Mouse (Mus musculus): ENCODE data around the gene Rnf113a1. TPM values are rescaled to one million over a fixed set of nuclear protein-coding genes. Genes with fewer than 3 reads are reported as not detected.
"Not testable (repeated sequence)": the region's sequence is repeated elsewhere in the genome, so short reads cannot be mapped to it uniquely, and the experiment has no call there.

Gene Rnf113a1
- 20.5 and 20.8 TPM in 2 replicates for polyA plus RNA-seq (2014; fragmentation: Nextera tagmentation; extraction: Ambion mirVana)

DNA sequence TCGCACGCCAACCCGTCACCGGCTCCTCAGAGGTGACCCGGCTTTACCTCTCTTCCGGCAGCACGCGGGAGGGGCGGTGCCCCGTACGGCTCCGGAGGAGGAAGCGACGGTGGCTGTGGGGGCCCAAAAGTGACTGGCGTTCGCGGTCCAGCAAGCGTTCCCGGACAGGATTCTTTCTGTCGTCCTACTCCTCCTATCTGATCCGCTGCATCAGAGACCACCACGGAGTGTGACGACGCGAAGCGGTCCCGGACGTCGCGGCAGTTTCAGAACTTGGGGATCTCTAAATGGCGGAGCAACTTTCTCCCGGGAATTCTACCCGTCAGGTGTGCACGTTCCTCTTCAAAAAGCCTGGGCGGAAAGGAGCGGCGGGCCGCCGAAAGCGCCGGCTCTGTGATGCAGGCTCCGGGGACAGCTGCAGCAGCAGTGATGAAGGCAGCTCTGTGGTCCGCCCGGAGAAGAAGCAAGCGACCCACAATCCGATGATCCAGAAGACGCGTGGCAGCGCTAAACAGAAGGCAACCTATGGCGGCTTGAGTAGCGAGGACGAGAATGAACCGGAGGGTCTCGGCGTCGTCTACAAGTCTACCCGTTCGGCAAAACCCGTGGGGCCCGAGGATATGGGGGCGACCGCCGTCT, at the start of gene Rnf113a1, which contains the start of gene Ndufa1:
Rnf113a1 (plus strand) TSS at position 141 of the 639 bp plus-strand sequence.
Ndufa1 (minus strand) TSS at position 59 of the 639 bp plus-strand sequence.
- H3K27ac ChIP-seq (replicated peaks; ENCODE audit: low read depth, low read length): peak within 1 kb of the TSS; percentile 75
- peak; percentile 92 for ATAC-seq (ENCODE audit: low FRiP score, low TSS enrichment)

GRCm38 (mm10) chrX:37141732-37142131, 49.3 kb upstream of the Rnf113a1 start:
- no peak for DNase-seq
- no peak overlapping the region for H3K4me2 ChIP-seq (ENCODE audit: low read length)
- no peak overlapping the region for H3K27ac ChIP-seq (replicated peaks; ENCODE audit: low read depth, low read length)
- H3K4me1 ChIP-seq (ENCODE audit: control insufficient read depth, insufficient read depth, low read length): no peaks in the 10 kb centered on the region
- peaks cover 20% of the 10 kb centered on the region for H3K36me3 ChIP-seq (ENCODE audit: control insufficient read depth, insufficient read depth, low read length)
- no peak overlapping the region for H3K4me3 ChIP-seq (replicated peaks; ENCODE audit: low read depth, low read length)
- ATAC-seq (ENCODE audit: low FRiP score, low TSS enrichment): no peak
- H3K9ac ChIP-seq (replicated peaks; ENCODE audit: low read length): no peak overlapping the region
- no peaks in the 10 kb centered on the region for H3K27me3 ChIP-seq (ENCODE audit: control insufficient read depth, insufficient read depth, low read length)
- 86% methylated on average over 3 of the region's 3 CpGs for WGBS
- H3K9me3 ChIP-seq (ENCODE audit: control insufficient read depth, low read length): no peaks in the 10 kb centered on the region

More for the DNA sequence above, at the start of gene Rnf113a1, which contains the start of gene Ndufa1:
- DNase-seq: peak; percentile 89
- H3K4me1 ChIP-seq (ENCODE audit: control insufficient read depth, insufficient read depth, low read length): 0 out of 2 replicates have a peak, but pooled peaks cover 3% of the 10 kb centered on the region
- peak within 1 kb of the TSS; percentile 60 for H3K9ac ChIP-seq (replicated peaks; ENCODE audit: low read length)
- peak within 1 kb of the TSS; percentile 58 for H3K4me2 ChIP-seq (ENCODE audit: low read length)
- H3K9me3 ChIP-seq (ENCODE audit: control insufficient read depth, low read length): no peaks in the 10 kb centered on the region
- 23% methylated on average over 61 of the region's 63 CpGs for WGBS
- H3K36me3 ChIP-seq (ENCODE audit: control insufficient read depth, insufficient read depth, low read length): 0 out of 2 replicates have a peak, but pooled peaks cover 3% of the 10 kb centered on the region
- H3K27me3 ChIP-seq (ENCODE audit: control insufficient read depth, insufficient read depth, low read length): no peaks in the 10 kb centered on the region
- H3K4me3 ChIP-seq (replicated peaks; ENCODE audit: low read depth, low read length): peak within 1 kb of the TSS; percentile 51

DNA sequence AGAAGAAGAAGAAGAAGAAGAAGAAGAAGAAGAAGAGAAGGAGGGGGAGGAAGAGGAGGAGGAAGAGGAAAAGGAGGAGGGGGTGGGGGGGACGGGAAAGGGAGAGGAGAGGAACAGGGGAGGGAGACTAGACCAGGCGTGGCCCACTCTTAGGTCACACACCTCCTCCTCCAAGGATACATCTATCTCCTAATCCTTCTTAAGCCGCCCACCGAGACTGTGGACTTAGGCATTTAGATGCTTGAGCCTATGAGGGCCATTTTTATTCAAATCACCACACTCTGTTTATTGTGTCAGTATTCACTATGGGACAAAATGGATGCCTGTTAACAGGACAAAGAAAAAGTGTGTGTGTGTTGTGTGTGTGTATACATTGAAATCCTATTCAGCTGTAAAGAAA, 46.5 kb upstream of the Rnf113a1 start:
- 55% methylated on average over 2 of the region's 4 CpGs for WGBS
- H3K27me3 ChIP-seq (ENCODE audit: control insufficient read depth, insufficient read depth, low read length); H3K4me2 ChIP-seq (ENCODE audit: low read length); H3K4me3 ChIP-seq (replicated peaks; ENCODE audit: low read depth, low read length); ATAC-seq (ENCODE audit: low FRiP score, low TSS enrichment); H3K4me1 ChIP-seq (ENCODE audit: control insufficient read depth, insufficient read depth, low read length); H3K27ac ChIP-seq (replicated peaks; ENCODE audit: low read depth, low read length); H3K9me3 ChIP-seq (ENCODE audit: control insufficient read depth, low read length); DNase-seq; H3K9ac ChIP-seq (replicated peaks; ENCODE audit: low read length): not testable (repeated sequence)
- peaks cover 24% of the 10 kb centered on the region for H3K36me3 ChIP-seq (ENCODE audit: control insufficient read depth, insufficient read depth, low read length)

DNA sequence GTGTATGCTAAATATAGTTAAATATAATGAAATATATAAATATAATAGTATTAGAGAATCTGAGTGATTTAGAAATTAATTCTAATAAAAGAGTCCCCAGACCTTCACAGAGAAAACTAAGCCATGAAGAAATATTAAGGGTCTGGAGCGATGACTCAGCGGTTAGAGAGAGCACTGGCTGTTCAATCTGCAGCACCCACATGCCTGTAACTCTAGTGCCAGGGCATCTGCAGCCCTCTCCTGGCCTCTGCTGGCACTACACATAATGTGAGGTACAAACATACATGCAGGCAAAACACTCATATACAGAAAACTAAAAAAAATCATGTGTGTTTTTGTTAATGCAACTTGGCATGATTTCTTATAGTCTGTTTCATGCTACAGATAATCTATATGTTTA, 46.1 kb upstream of the Rnf113a1 start:
- ATAC-seq (ENCODE audit: low FRiP score, low TSS enrichment) (no peak), DNase-seq (peak; percentile 38)
- Histone ChIP-seq H3K9ac (replicated peaks; ENCODE audit: low read length) (no peak overlapping the region), H3K9me3 (ENCODE audit: control insufficient read depth, low read length) (no peaks in the 10 kb centered on the region), H3K4me2 (ENCODE audit: low read length) (no peak overlapping the region), H3K4me1 (ENCODE audit: control insufficient read depth, insufficient read depth, low read length) (no peaks in the 10 kb centered on the region), H3K4me3 (replicated peaks; ENCODE audit: low read depth, low read length) (no peak overlapping the region), H3K36me3 (ENCODE audit: control insufficient read depth, insufficient read depth, low read length) (peaks cover 24% of the 10 kb centered on the region), H3K27me3 (ENCODE audit: control insufficient read depth, insufficient read depth, low read length) (no peaks in the 10 kb centered on the region), H3K27ac (replicated peaks; ENCODE audit: low read depth, low read length) (no peak overlapping the region)
- WGBS: 86% methylated on average over 2 of the region's 2 CpGs

- Histone ChIP-seq H3K36me3 (ENCODE audit: control insufficient read depth, insufficient read depth, low read length) (peaks cover 3% of the 10 kb centered on the region; the same call in 1 of the 2 replicates), H3K9ac (replicated peaks; ENCODE audit: low read length) (no peak overlapping the region), H3K27me3 (ENCODE audit: control insufficient read depth, insufficient read depth, low read length) (no peaks in the 10 kb centered on the region), H3K27ac (replicated peaks; ENCODE audit: low read depth, low read length) (no peak overlapping the region), H3K9me3 (ENCODE audit: control insufficient read depth, low read length) (no peaks in the 10 kb centered on the region), H3K4me1 (ENCODE audit: control insufficient read depth, insufficient read depth, low read length) (no peaks in the 10 kb centered on the region), H3K4me3 (replicated peaks; ENCODE audit: low read depth, low read length) (no peak overlapping the region), H3K4me2 (ENCODE audit: low read length) (no peak overlapping the region)
- 58% methylated on average over 4 of the region's 4 CpGs for WGBS
- no peak for ATAC-seq (ENCODE audit: low FRiP score, low TSS enrichment)
- peak; percentile 13 for DNase-seq
Measured at GRCm38 (mm10) chrX:37157839-37158238, 33.2 kb upstream of the Rnf113a1 start.

- WGBS: 77% methylated on average over 10 of the region's 10 CpGs
- Histone ChIP-seq H3K36me3 (ENCODE audit: control insufficient read depth, insufficient read depth, low read length) (no peaks in the 10 kb centered on the region), H3K4me2 (ENCODE audit: low read length) (no peak overlapping the region), H3K4me1 (ENCODE audit: control insufficient read depth, insufficient read depth, low read length) (no peaks in the 10 kb centered on the region), H3K9me3 (ENCODE audit: control insufficient read depth, low read length) (no peaks in the 10 kb centered on the region), H3K27me3 (ENCODE audit: control insufficient read depth, insufficient read depth, low read length) (no peaks in the 10 kb centered on the region), H3K27ac (replicated peaks; ENCODE audit: low read depth, low read length) (no peak overlapping the region), H3K4me3 (replicated peaks; ENCODE audit: low read depth, low read length) (no peak overlapping the region), H3K9ac (replicated peaks; ENCODE audit: low read length) (no peak overlapping the region)
- DNase-seq (no peak), ATAC-seq (ENCODE audit: low FRiP score, low TSS enrichment) (no peak)
Measured at GRCm38 (mm10) chrX:37161169-37161568, 29.9 kb upstream of the Rnf113a1 start.

DNA sequence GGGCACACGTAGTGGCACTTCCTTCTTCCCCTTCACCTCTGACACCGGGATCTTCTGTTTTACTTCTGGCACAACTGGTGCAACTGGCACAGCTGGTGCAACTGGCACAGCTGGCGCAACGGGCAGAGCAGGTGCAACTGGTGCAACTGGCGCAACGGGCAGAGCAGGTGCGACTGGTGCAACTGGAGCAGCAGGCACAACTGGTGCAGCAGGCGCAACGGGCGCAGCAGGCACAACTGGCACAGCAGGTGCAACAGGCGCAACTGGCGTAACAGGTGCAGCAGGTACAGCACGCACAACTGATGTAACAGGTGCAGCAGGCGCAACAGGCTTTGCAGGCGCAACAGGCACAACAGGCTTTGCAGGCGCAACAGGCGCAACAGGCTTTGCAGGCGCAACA, 27.9 kb upstream of the Rnf113a1 start:
- no peak overlapping the region for H3K4me2 ChIP-seq (ENCODE audit: low read length)
- H3K9me3 ChIP-seq (ENCODE audit: control insufficient read depth, low read length): no peaks in the 10 kb centered on the region
- ATAC-seq (ENCODE audit: low FRiP score, low TSS enrichment): no peak
- H3K27me3 ChIP-seq (ENCODE audit: control insufficient read depth, insufficient read depth, low read length): no peaks in the 10 kb centered on the region
- no peak overlapping the region for H3K27ac ChIP-seq (replicated peaks; ENCODE audit: low read depth, low read length)
- no peak for DNase-seq
- no peak overlapping the region for H3K4me3 ChIP-seq (replicated peaks; ENCODE audit: low read depth, low read length)
- 69% methylated on average over 18 of the region's 18 CpGs for WGBS
- H3K9ac ChIP-seq (replicated peaks; ENCODE audit: low read length): no peak overlapping the region
- no peaks in the 10 kb centered on the region for H3K4me1 ChIP-seq (ENCODE audit: control insufficient read depth, insufficient read depth, low read length)
- H3K36me3 ChIP-seq (ENCODE audit: control insufficient read depth, insufficient read depth, low read length): no peaks in the 10 kb centered on the region

- H3K4me3 ChIP-seq (replicated peaks; ENCODE audit: low read depth, low read length): no peak overlapping the region
- no peak overlapping the region for H3K4me2 ChIP-seq (ENCODE audit: low read length)
- H3K36me3 ChIP-seq (ENCODE audit: control insufficient read depth, insufficient read depth, low read length): no peaks in the 10 kb centered on the region
- H3K27ac ChIP-seq (replicated peaks; ENCODE audit: low read depth, low read length): no peak overlapping the region
- ATAC-seq (ENCODE audit: low FRiP score, low TSS enrichment) (no peak), DNase-seq (peak; percentile 69)
- no peaks in the 10 kb centered on the region for H3K9me3 ChIP-seq (ENCODE audit: control insufficient read depth, low read length)
- 41% methylated on average over 3 of the region's 3 CpGs for WGBS
- H3K9ac ChIP-seq (replicated peaks; ENCODE audit: low read length): no peak overlapping the region
- no peaks in the 10 kb centered on the region for H3K27me3 ChIP-seq (ENCODE audit: control insufficient read depth, insufficient read depth, low read length)
- H3K4me1 ChIP-seq (ENCODE audit: control insufficient read depth, insufficient read depth, low read length): no peaks in the 10 kb centered on the region
Measured at GRCm38 (mm10) chrX:37167085-37167484, 24.0 kb upstream of the Rnf113a1 start.

GRCm38 (mm10) chrX:37168742-37169141, 22.3 kb upstream of the Rnf113a1 start, which contains the start of gene Akap14:
TSS of gene Akap14 (minus strand) at chrX:37168842.
- no peak for DNase-seq
- Histone ChIP-seq H3K4me2 (ENCODE audit: low read length) (no peak within 1 kb of the TSS), H3K4me3 (replicated peaks; ENCODE audit: low read depth, low read length) (no peak within 1 kb of the TSS), H3K9ac (replicated peaks; ENCODE audit: low read length) (no peak within 1 kb of the TSS), H3K27me3 (ENCODE audit: control insufficient read depth, insufficient read depth, low read length) (no peaks in the 10 kb centered on the region), H3K4me1 (ENCODE audit: control insufficient read depth, insufficient read depth, low read length) (no peaks in the 10 kb centered on the region), H3K9me3 (ENCODE audit: control insufficient read depth, low read length) (no peaks in the 10 kb centered on the region), H3K36me3 (ENCODE audit: control insufficient read depth, insufficient read depth, low read length) (no peaks in the 10 kb centered on the region), H3K27ac (replicated peaks; ENCODE audit: low read depth, low read length) (no peak within 1 kb of the TSS)
- WGBS: 44% methylated on average over 5 of the region's 5 CpGs
- no peak for ATAC-seq (ENCODE audit: low FRiP score, low TSS enrichment)
